Mouse (Mus musculus): ENCODE results near the gene Copa. TPM values are rescaled to one million over a fixed set of nuclear protein-coding genes. Genes with fewer than 3 reads are reported as not detected.

Copa gene
- polyA plus RNA-seq, 1 experiment from 2014 or later = 204 TPM

DNA sequence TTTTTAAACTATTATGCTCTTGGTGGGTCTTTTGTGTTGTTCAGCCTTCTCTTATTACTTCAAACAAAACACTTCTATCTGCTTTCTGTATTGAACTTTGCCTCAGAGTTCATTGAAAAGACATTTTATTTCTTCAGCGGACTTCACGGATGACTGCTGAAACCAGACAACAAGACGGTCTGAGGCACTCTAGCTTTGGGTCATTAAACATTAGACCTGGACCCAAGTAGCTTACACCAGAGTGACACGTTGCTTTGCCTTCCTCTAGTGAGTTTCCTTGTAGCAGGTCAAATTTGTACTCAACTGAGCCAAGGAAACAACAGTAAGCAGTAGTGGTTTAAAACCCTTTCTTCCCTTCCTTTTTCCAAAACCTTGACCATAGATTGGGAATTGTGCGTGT, 85.6 kb downstream of the Copa start:
- peaks cover 18% of the 10 kb centered on the region for H3K36me3 ChIP-seq (ENCODE audit: control insufficient read depth, insufficient read depth, low read length)
- H3K4me3 ChIP-seq (ENCODE audit: low read length) = no peak overlapping the region
- ATAC-seq = no peak
- WGBS = 85% methylated on average over 5 of the region's 5 CpGs
- H3K4me1 ChIP-seq (ENCODE audit: control insufficient read depth, insufficient read depth, low read length) = no peaks in the 10 kb centered on the region
- no peak overlapping the region for H3K9ac ChIP-seq (ENCODE audit: low read depth, low read length)
- no peak overlapping the region for H3K27ac ChIP-seq (ENCODE audit: low read length)
- no peaks in the 10 kb centered on the region for H3K27me3 ChIP-seq (replicated peaks; ENCODE audit: control insufficient read depth, insufficient read depth, low read length)
- H3K9me3 ChIP-seq (ENCODE audit: control insufficient read depth, low read length) = no peaks in the 10 kb centered on the region
- no peak overlapping the region for H3K4me2 ChIP-seq (ENCODE audit: low read depth, low read length)

- H3K36me3 ChIP-seq (ENCODE audit: control insufficient read depth, insufficient read depth, low read length) = peaks cover 18% of the 10 kb centered on the region
- H3K4me1 ChIP-seq (ENCODE audit: control insufficient read depth, insufficient read depth, low read length) = no peaks in the 10 kb centered on the region
- no peaks in the 10 kb centered on the region for H3K9me3 ChIP-seq (ENCODE audit: control insufficient read depth, low read length)
- ATAC-seq = no peak
- H3K4me2 ChIP-seq (ENCODE audit: low read depth, low read length) = no peak overlapping the region
- H3K27me3 ChIP-seq (replicated peaks; ENCODE audit: control insufficient read depth, insufficient read depth, low read length) = no peaks in the 10 kb centered on the region
- H3K9ac ChIP-seq (ENCODE audit: low read depth, low read length) = no peak overlapping the region
- 92% methylated on average over 5 of the region's 5 CpGs for WGBS
- no peak overlapping the region for H3K27ac ChIP-seq (ENCODE audit: low read length)
- no peak overlapping the region for H3K4me3 ChIP-seq (ENCODE audit: low read length)
Measured at GRCm38 (mm10) chr1:172169809-172170208, 87.5 kb downstream of the Copa start.

Other genes starting within 250 kb of the Copa start
- 1.1 and 1.8 TPM in 2 replicates for gene Cd84, start 242.8 kb upstream of the Copa start, polyA plus RNA-seq (2015; fragmentation: Nextera tagmentation; extraction: Ambion mirVana)
- not detected in 2 replicates for gene Gm10521, start 186.9 kb upstream of the Copa start, polyA plus RNA-seq (2015; fragmentation: Nextera tagmentation; extraction: Ambion mirVana)
- gene Slamf6, start 165.0 kb upstream of the Copa start, polyA plus RNA-seq (2015; fragmentation: Nextera tagmentation; extraction: Ambion mirVana) = 0.61 and 0.62 TPM in 2 replicates
- gene Vangl2, start 54.1 kb upstream of the Copa start, polyA plus RNA-seq (2015; fragmentation: Nextera tagmentation; extraction: Ambion mirVana) = 6.1 and 6.8 TPM in 2 replicates
- gene Nhlh1, start 25.0 kb upstream of the Copa start, polyA plus RNA-seq (2015; fragmentation: Nextera tagmentation; extraction: Ambion mirVana) = 0.09 TPM in 1 of 2 replicates, not detected in the other
- gene Ncstn, start 266 bp downstream of the Copa start, polyA plus RNA-seq (2015; fragmentation: Nextera tagmentation; extraction: Ambion mirVana) = 159 TPM in 2 replicates
- gene Pex19, start 44.2 kb downstream of the Copa start, polyA plus RNA-seq (2015; fragmentation: Nextera tagmentation; extraction: Ambion mirVana) = 161 TPM in 2 replicates
- 93.2 and 102 TPM in 2 replicates for gene Dcaf8, start 65.6 kb downstream of the Copa start, polyA plus RNA-seq (2015; fragmentation: Nextera tagmentation; extraction: Ambion mirVana)
- gene Pea15a, start 124.3 kb downstream of the Copa start, polyA plus RNA-seq (2015; fragmentation: Nextera tagmentation; extraction: Ambion mirVana) = 80.2 and 81.3 TPM in 2 replicates
- gene Casq1, start 137.3 kb downstream of the Copa start, polyA plus RNA-seq (2015; fragmentation: Nextera tagmentation; extraction: Ambion mirVana) = 24.1 and 24.6 TPM in 2 replicates
- gene Atp1a4, start 175.9 kb downstream of the Copa start, polyA plus RNA-seq (2015; fragmentation: Nextera tagmentation; extraction: Ambion mirVana) = not detected in 2 replicates
- gene Igsf8, start 179.1 kb downstream of the Copa start, polyA plus RNA-seq (2015; fragmentation: Nextera tagmentation; extraction: Ambion mirVana) = 43.1 and 45.2 TPM in 2 replicates
- 3.1 and 3.2 TPM in 2 replicates for gene Atp1a2, start 215.5 kb downstream of the Copa start, polyA plus RNA-seq (2015; fragmentation: Nextera tagmentation; extraction: Ambion mirVana)
- gene Kcnj9, start 246.8 kb downstream of the Copa start, polyA plus RNA-seq (2015; fragmentation: Nextera tagmentation; extraction: Ambion mirVana) = not detected in 2 replicates

Data from intestine, embryonic 16.5 days (tissue).